In genomic region chr3:103859851-103860391, GRCm38 (mm10) we compare ENCODE assay signal across 9 mouse cellular contexts. TPM values are rescaled to one million over a fixed set of nuclear protein-coding genes. Genes with fewer than 3 reads are reported as not detected.
DNase-seq lines count a peak whose midpoint lies in the region; ATAC-seq and TF ChIP-seq lines count a peak whose summit lies in the region.
"Had no signal": no experiment of that assay in that cellular context is flagged by ENCODE, and none has a peak within 500 bp of the region (broad histone marks: within the 10 kb centered on the region; RNA-seq: fewer than 3 reads in every experiment).

No protein-coding gene starts in this region.

- ATAC-seq in heart, embryonic 13.5 days (ENCODE audit: extremely low read depth, insufficient number of reproducible peaks, low FRiP score, low TSS enrichment), result no peak
- no peak for ATAC-seq in frontal cortex, adult (ENCODE audit: low TSS enrichment)

- DNase-seq in 3134 (ENCODE audit: extremely low read depth, insufficient read length, low spot score), result peak; percentile 68
- DNase-seq in CD4-positive, CD25-positive, alpha-beta regulatory T cell, adult 2 months (ENCODE audit: low read depth, low spot score), result peak; percentile 90
- peak; percentile 24 for DNase-seq in lung, adult 2 months
- peak; percentile 41 to 74 for DNase-seq in spleen, postnatal 4 days (ENCODE audit: low spot score in 2 of 2)
- no peak for DNase-seq in frontal cortex, postnatal 10 days (ENCODE audit: low spot score in 2 of 2)
- no peak for DNase-seq in embryo, embryonic 9.5 days (ENCODE audit: extremely low spot score)

- TF ChIP-seq POLR2A in lung, adult 2 months (IDR thresholded peaks at IDR 0.05; ENCODE audit: borderline replicate concordance, extremely low read depth, low read depth, low read length), result peak; percentile 44; the same call in 1 of the 2 replicates

- no peak overlapping the region for H3K9ac ChIP-seq in heart, embryonic 13.5 days
- H3K9ac ChIP-seq: embryonic facial prominence, embryonic 13.5 days had no signal

- WGBS in heart, embryonic 13.5 days, result 58% methylated on average over 6 of the region's 6 CpGs
- WGBS in lung, adult 2 months, result 36% methylated on average over 6 of the region's 6 CpGs

- no peaks in the 10 kb centered on the region for H3K27me3 ChIP-seq in heart, embryonic 13.5 days (replicated peaks)
- H3K27me3 ChIP-seq: embryonic facial prominence, embryonic 13.5 days had no signal

- H3K4me1 ChIP-seq in heart, embryonic 13.5 days, result peaks cover 15% of the 10 kb centered on the region
- no peaks in the 10 kb centered on the region; the same call in 1 of the 2 replicates for H3K4me1 ChIP-seq in lung, adult 2 months (ENCODE audit: control insufficient read depth, insufficient read depth, low read length)

- H3K27ac ChIP-seq in heart, embryonic 13.5 days (replicated peaks), result peak overlapping the region; percentile 42
- H3K27ac ChIP-seq: embryonic facial prominence, embryonic 13.5 days had no signal

- H3K4me3 ChIP-seq in heart, embryonic 13.5 days, result no peak overlapping the region
- H3K4me3 ChIP-seq in lung, adult 2 months (replicated peaks; ENCODE audit: extremely low read depth, low read depth, low read length), result peak overlapping the region; percentile 18
- H3K4me3 ChIP-seq: embryonic facial prominence, embryonic 13.5 days had no signal

- peak overlapping the region; percentile 16; the same call in 1 of the 2 replicates for H3K4me2 ChIP-seq in heart, embryonic 13.5 days
- H3K4me2 ChIP-seq: embryonic facial prominence, embryonic 13.5 days had no signal

- no peaks in the 10 kb centered on the region for H3K36me3 ChIP-seq in heart, embryonic 13.5 days
- H3K36me3 ChIP-seq: embryonic facial prominence, embryonic 13.5 days had no signal

- no peak for TF ChIP-seq CTCF in lung, adult 2 months (IDR thresholded peaks at IDR 0.05; ENCODE audit: insufficient read depth, low read length)

- H3K9me3 ChIP-seq in heart, embryonic 13.5 days, result no peaks in the 10 kb centered on the region
- H3K9me3 ChIP-seq: embryonic facial prominence, embryonic 13.5 days had no signal

RNA-seq across cellular contexts. Expression of gene Ptpn22, which starts 0.3 kb away (rescaled TPM):
- polyA plus RNA-seq in heart, embryonic 13.5 days (2015; fragmentation: Nextera tagmentation; extraction: Ambion mirVana), result 0.76 and 0.79 TPM in 2 replicates
- 2.5 and 2.7 TPM in 2 replicates for polyA plus RNA-seq in lung, adult 2 months (2012; rRNA removed)

RNA-seq across cellular contexts. Expression of gene Bcl2l15, which starts 27.5 kb away (rescaled TPM):
- 0.22 TPM in 1 of 2 replicates, not detected in the other for polyA plus RNA-seq in heart, embryonic 13.5 days (2015; fragmentation: Nextera tagmentation; extraction: Ambion mirVana)
- polyA plus RNA-seq in lung, adult 2 months (2012; rRNA removed), result not detected in 2 replicates

RNA-seq across cellular contexts. Expression of gene Gm43064, which starts 50.5 kb away (rescaled TPM):
- 0.21 and 0.24 TPM in 2 replicates for polyA plus RNA-seq in heart, embryonic 13.5 days (2015; fragmentation: Nextera tagmentation; extraction: Ambion mirVana)
- 0.14 TPM in 1 of 2 replicates, not detected in the other for polyA plus RNA-seq in lung, adult 2 months (2012; rRNA removed)

RNA-seq across cellular contexts. Expression of gene Ap4b1, which starts 50.6 kb away (rescaled TPM):
- 14.5 and 16.2 TPM in 2 replicates for polyA plus RNA-seq in heart, embryonic 13.5 days (2015; fragmentation: Nextera tagmentation; extraction: Ambion mirVana)
- 8.2 and 12.1 TPM in 2 replicates for polyA plus RNA-seq in lung, adult 2 months (2012; rRNA removed)

RNA-seq across cellular contexts. Expression of gene Dclre1b, which starts 50.7 kb away (rescaled TPM):
- polyA plus RNA-seq in heart, embryonic 13.5 days (2015; fragmentation: Nextera tagmentation; extraction: Ambion mirVana), result 15.4 and 16.8 TPM in 2 replicates
- 13.5 and 14.0 TPM in 2 replicates for polyA plus RNA-seq in lung, adult 2 months (2012; rRNA removed)

Comparison
In these comparisons a context has a peak if more than half of its experiments do, and no peak if none do; other contexts are left out.
1. DNase-seq: peak in 3134 (single experiment), CD4-positive, CD25-positive, alpha-beta regulatory T cell, adult 2 months (single experiment), lung, adult 2 months (single experiment) and spleen, postnatal 4 days (2 of 2); none in frontal cortex, postnatal 10 days (0 of 2) and embryo, embryonic 9.5 days (single experiment).